Mouse (Mus musculus): ENCODE measurements around the gene Dact2. TPM values are rescaled to one million over a fixed set of nuclear protein-coding genes. Genes with fewer than 3 reads are reported as not detected.

The Dact2 gene
- 10 to 100 TPM; 25.2 to 26.1 TPM for total RNA-seq (2021)

- peak in 1 of 2 experiments; percentile 48 for DNase-seq (ENCODE audit: extremely low spot score in 1 of 2, low spot score in 1 of 2)
Measured at GRCm38 (mm10) chr17:14204061-14204460, at the start of gene Dact2. Dact2 (minus strand) TSS chr17:14204304.

DNA sequence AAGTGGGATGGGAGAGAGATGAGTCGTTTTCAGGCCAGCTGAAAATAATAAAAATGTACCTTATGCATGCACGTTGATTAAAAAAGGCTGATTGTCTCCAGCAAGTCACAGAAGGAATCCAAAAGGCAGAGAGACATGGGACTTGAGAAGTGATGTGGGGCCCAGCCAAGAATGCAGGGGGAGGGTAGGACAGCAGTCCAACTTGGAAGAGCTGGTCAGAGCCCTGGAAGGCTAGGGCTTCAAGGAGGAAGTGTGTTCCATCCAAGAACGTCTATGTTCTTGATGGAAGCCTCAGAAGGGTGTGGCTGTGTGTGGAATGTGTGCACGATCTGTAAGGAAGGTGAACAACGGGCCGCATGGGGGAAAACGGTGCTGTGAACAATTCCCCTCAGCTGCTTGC is 48.4 kb upstream of the Dact2 start:
- no peak for DNase-seq (ENCODE audit: extremely low spot score in 1 of 2, low spot score in 1 of 2)

- DNase-seq (ENCODE audit: extremely low spot score in 1 of 2, low spot score in 1 of 2), result no peak
Measured at GRCm38 (mm10) chr17:14250401-14250800, 46.3 kb upstream of the Dact2 start.

DNA sequence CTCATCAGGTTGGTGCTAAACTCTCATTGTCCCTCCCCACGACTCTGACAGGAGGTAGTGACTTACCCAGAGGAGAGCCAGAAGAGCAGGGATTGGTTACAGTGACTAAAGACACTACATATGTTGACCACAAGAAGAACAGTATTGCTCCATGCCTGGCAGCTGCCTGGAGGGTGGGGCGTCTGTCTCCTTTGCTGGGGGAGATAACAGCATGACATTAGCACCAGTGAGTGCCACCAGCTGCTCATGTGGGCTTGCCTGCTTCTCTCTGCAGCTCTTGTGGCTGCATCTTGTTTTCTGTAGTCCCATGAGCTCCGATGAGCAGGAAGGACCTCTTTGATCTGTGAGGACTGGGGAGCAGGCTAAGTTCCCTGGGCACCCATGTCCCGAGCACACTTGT is 45.5 kb upstream of the Dact2 start:
- no peak for DNase-seq (ENCODE audit: extremely low spot score in 1 of 2, low spot score in 1 of 2)

DNA sequence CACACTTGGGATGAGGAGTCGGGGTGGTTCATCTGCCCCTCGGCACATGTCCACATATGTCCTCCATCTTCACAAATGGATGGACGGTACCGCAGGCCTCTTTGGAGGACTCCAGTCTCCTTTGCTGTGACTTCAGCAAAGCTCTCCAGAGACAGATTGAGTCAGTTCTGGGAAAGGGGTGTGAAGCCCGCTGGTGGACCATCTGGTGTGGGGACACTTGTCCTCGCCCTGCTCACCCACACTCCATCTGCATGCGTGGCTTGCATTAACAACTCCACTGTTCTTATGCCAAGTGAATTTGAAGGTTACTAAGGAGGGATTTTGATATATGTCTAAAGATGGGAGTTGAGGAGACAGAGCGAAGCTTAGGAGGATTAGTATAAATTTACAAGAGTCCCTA is 43.8 kb upstream of the Dact2 start:
- peak; percentile 44 to 45 for DNase-seq (ENCODE audit: extremely low spot score in 1 of 2, low spot score in 1 of 2)

DNA sequence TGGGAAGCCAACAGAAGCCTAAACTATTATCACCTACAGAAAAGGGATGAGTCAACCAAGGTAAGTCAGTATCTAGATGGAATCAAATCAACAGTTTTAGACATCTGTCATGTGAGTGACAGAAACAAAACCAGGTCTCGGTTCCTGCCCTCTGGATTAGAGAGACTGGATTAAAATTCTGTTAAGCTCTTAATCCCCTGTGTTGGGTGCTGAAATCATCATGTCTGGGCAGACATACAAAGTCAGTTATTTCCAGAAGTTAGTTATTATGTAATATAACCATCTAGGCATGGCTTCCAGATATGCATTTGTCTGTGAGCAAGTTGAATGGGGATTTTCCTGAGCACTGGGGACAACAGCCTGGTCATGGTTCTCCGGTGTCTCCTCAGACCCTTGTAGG is 42.2 kb upstream of the Dact2 start:
- DNase-seq (ENCODE audit: extremely low spot score in 1 of 2, low spot score in 1 of 2), result no peak

DNA sequence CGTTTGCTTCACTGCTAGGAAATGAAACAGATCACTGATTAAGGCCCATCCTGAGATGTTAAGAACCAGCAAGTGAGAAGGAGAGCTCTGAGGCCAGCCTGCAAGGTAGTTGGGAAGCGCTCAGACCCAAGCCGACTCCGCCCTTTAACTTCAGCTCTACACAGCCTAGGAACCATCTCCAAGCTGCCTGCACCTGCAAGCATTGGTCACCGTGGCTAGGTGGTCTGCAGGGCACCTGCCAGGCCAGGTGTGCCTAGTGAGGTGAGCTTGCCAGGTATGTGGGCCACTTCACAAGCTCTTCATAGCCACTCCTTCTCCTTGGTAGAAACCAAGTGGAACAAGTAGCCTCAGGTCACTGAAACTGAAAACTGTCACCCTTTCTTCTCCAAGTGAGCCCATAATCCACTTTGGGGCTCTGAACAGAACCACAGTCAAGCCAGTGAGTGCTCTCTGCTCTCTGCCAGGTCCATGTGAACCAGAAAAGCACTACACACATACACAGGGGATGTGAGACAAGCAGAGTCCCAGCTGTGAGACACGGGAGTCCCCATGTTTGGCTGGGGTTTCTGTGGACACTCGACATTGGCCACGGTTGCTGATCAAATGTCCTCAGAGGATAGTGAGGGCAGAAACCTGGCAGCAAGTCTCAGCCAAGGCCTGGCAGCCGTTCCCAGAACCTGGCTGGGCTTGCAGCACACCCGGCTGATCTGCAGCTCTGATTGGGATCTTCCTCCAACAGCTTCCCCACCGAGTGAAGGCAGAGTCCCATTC is 40.3 kb upstream of the Dact2 start:
- no peak for DNase-seq (ENCODE audit: extremely low spot score in 1 of 2, low spot score in 1 of 2)

- no peak for DNase-seq (ENCODE audit: extremely low spot score in 1 of 2, low spot score in 1 of 2)
Measured at GRCm38 (mm10) chr17:14242634-14243033, 38.5 kb upstream of the Dact2 start.

GRCm38 (mm10) chr17:14239960-14240359 is 35.9 kb upstream of the Dact2 start:
- no peak for DNase-seq (ENCODE audit: extremely low spot score in 1 of 2, low spot score in 1 of 2)

- DNase-seq (ENCODE audit: extremely low spot score in 1 of 2, low spot score in 1 of 2), result no peak
Measured at GRCm38 (mm10) chr17:14237134-14237533, 33.0 kb upstream of the Dact2 start.

DNA sequence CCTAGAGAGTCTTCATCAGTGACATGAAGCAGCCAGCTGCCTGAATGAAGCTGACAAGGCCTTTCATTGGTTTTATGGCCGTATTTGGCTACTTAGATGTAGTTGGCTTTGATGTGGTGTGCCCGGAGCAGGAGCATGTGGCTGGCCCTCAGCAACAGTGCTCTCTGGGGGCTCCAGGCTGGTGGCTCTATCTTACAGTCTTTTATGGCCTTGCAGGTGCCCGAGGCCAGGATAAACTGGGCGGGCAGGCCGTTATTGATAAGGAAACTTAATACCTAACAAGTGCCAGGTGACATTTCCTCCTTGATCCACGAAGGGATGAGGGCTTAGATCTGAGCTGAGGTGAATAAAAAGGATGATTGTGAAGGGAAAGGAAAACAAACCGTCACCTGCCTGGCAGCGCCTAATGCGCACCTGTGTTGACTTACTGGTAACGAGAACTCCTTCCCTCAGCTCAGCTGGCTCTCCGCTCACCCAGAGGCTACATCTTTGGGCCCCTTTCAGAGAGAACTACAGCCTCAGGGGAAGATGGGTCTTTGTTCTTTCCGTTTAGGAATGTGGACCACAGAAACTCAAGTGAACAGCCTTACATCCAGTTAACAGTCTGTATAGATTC is 30.8 kb upstream of the Dact2 start:
- no peak for DNase-seq (ENCODE audit: extremely low spot score in 1 of 2, low spot score in 1 of 2)

- DNase-seq (ENCODE audit: extremely low spot score in 1 of 2, low spot score in 1 of 2), result no peak
Measured at GRCm38 (mm10) chr17:14233658-14234057, 29.6 kb upstream of the Dact2 start.

DNA sequence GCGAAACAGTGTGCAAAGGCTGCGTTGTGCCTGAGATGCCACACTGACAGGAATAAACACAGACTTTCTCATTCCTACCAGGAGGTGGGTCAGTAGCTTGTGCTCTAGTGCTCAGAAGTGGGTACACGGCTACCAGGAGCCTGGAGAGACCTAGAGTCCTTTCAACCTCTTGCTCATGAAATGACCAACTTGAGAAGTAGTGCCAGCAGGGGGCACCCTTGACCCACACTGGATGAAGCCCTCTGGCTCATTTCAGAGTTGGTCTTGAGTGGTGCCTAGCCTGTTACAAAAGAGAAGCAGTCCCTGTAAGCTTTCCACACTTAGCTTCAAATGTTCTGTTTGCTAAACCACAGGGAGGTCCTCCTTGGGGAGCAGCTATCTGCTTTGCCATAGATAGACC is 28.5 kb upstream of the Dact2 start:
- DNase-seq (ENCODE audit: extremely low spot score in 1 of 2, low spot score in 1 of 2), result peak; percentile 70 to 96

DNA sequence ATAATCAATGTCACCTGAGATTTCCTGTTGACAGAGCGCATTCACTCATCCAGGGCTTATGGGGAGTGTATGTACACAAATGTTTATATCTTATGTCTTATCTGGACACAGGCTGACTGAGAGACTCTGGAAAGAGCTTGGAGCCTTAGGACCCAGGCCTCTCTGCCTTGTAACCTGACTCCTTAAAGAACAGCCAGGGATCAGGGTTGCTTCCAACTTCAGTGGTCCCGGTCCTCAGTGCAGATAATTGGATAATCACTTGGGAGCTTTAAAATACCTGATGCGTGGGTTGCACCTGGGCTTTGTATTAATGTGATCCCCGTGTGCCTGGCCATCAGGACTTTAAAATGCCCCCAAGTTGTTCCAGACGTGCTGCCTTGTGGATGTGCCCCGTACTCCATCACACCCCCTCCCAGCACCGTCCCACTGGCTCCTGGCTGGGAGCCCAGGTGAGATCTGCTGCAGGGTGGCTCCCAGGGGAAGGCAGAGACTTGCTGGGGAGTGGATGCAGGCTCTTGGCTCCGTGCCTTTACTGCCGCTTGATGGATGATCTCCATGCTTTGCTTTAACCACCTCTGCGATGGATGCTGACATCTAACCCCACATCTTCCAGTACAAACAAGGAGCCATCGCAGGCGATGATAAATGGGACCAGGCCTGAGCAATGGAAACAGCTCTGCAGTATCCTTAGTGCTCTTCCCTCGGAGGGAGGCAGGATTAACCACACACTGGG is 26.8 kb upstream of the Dact2 start:
- DNase-seq (ENCODE audit: extremely low spot score in 1 of 2, low spot score in 1 of 2), result no peak

GRCm38 (mm10) chr17:14228381-14228780 is 24.3 kb upstream of the Dact2 start:
- no peak for DNase-seq (ENCODE audit: extremely low spot score in 1 of 2, low spot score in 1 of 2)

DNA sequence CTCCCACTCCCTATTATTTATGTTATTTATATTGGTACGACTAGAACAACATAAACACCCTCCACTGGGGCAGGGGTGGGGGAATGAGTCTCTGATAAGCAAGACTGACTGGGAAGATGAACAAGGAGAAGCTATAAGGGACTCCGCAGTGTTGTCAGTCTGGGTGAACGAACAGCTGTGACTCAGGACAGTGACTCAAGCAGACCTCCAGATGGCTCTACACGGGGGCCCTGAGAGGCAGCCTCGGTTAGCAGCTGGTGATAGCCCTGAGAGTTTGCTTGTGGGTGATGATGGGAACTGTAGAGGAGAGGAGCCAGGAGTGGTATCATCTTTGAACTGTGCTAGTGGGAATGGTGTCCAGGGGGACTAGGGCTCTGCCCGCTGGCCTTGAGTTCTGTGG is 23.5 kb upstream of the Dact2 start:
- DNase-seq (ENCODE audit: extremely low spot score in 1 of 2, low spot score in 1 of 2), result no peak

GRCm38 (mm10) chr17:14226778-14227177 is 22.7 kb upstream of the Dact2 start:
- DNase-seq (ENCODE audit: extremely low spot score in 1 of 2, low spot score in 1 of 2), result no peak

- DNase-seq (ENCODE audit: extremely low spot score in 1 of 2, low spot score in 1 of 2), result no peak
Measured at GRCm38 (mm10) chr17:14225982-14226652, 22.0 kb upstream of the Dact2 start.

DNA sequence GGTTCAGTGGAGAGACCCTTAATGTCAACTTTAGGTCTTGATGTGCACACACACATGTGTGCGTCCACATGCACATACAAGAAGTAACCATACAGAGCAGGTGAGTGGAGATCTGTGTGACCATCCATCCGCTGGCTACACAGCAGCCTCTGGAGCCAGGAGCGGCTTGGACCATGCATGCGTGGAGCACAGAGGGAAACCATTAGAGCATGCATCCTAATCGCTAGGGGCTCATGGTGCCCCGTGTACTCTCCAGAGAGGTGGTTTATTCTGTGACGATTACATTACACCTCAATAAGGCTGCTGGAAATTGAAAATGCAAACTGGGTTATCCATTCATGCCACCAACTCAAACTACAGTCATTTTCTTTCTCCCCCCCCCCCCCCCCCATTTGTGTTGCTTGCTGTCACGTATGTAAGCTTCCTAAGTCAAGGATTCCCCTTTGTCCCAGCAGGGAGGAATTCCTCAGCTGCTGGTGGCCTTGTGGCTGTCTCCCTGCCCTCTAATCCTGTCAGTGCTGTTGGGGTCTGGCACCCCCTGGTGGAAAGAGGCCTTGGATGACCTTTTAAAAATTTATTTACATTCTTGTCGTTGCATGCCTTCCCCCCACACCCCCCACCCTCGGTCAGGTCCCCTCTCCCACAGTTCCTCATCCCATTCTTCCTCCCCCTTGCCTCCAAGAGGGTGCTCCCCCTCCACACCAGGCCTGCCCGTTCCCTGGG is 17.9 kb upstream of the Dact2 start:
- no peak for DNase-seq (ENCODE audit: extremely low spot score in 1 of 2, low spot score in 1 of 2)

DNA sequence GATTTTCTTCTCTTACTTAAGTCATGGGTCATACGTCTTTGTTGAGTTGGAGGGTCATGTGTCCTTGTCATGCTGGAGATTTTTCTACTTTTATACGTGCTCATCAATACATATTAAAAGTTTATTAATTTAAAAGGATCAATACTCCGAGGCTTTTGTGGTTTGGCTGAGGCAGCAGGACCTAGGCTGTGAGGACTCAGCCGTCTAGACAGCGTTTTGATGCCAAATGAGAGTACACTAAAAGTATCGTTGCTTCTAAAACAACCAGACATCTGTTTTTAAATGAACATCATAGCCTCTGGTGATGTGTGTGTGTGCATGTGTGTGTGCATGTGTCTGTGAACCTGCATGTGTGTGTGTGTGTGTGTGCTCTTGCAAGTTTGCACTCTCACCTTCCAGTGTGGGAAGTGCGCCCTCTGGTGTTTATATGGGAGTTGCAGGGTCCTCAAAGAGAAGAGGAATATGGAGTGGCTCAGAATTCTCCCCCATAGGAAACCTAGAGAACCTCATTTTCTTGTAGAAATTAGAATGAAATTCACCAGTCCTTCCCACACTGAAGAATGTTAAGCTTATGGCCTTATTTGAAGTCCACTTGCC is 16.6 kb upstream of the Dact2 start:
- DNase-seq (ENCODE audit: extremely low spot score in 1 of 2, low spot score in 1 of 2), result peak; percentile 44 to 85

Data from layer of hippocampus, postnatal 25 days (tissue).